Mouse (Mus musculus): ENCODE data around the gene Olfr385. TPM values are rescaled to one million over a fixed set of nuclear protein-coding genes. Genes with fewer than 3 reads are reported as not detected.
"Not testable (repeated sequence)": the region's sequence is repeated elsewhere in the genome, so short reads cannot be mapped to it uniquely, and the experiment has no call there.

Olfr385 gene
- polyA plus RNA-seq (2015; fragmentation: Nextera tagmentation; extraction: Ambion mirVana): not detected in 2 replicates

DNA sequence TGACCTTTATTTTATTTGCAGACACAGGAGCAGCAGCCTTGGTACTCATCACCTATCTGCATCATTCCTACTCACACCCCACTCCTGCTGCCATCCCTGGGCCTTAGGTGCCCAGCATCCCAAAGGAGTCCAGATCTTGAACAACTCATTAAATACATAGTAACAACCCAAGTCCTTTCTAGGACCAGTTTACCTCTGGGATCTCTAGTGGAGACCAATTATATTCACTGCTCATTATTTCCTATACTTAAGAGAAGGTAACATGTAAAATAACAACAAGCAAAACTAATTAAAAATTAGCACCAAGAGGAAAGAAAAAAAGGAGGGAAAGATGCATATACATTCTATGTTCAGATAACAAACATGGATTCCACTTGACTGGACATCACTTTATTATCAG is at the start of gene Olfr385:
Olfr385 (minus strand) TSS at position 101 of the 400 bp plus-strand sequence.
- 0 out of 2 replicates have a peak, but pooled peaks cover 14% of the 10 kb centered on the region for H3K9me3 ChIP-seq
- H3K27me3 ChIP-seq (replicated peaks): no peaks in the 10 kb centered on the region
- H3K4me3 ChIP-seq: no peak within 1 kb of the TSS
- H3K36me3 ChIP-seq (replicated peaks): no peaks in the 10 kb centered on the region
- no peaks in the 10 kb centered on the region for H3K4me1 ChIP-seq
- no peak for ATAC-seq (replicated peaks)
- H3K4me2 ChIP-seq: no peak within 1 kb of the TSS
- no peak within 1 kb of the TSS for H3K9ac ChIP-seq
- no peak within 1 kb of the TSS for H3K27ac ChIP-seq

GRCm38 (mm10) chr11:73598294-73598693 is 5.5 kb upstream of the Olfr385 start, which contains the start of gene Olfr384:
Gene Olfr384 (plus strand): TSS chr11:73598594.
- no peaks in the 10 kb centered on the region for H3K27me3 ChIP-seq (replicated peaks)
- 0 out of 2 replicates have a peak, but pooled peaks cover 14% of the 10 kb centered on the region for H3K9me3 ChIP-seq
- H3K4me2 ChIP-seq: no peak within 1 kb of the TSS
- no peaks in the 10 kb centered on the region for H3K4me1 ChIP-seq
- H3K4me3 ChIP-seq: no peak within 1 kb of the TSS
- H3K27ac ChIP-seq: no peak within 1 kb of the TSS
- no peak within 1 kb of the TSS for H3K9ac ChIP-seq
- no peaks in the 10 kb centered on the region for H3K36me3 ChIP-seq (replicated peaks)
- ATAC-seq (replicated peaks): no peak

DNA sequence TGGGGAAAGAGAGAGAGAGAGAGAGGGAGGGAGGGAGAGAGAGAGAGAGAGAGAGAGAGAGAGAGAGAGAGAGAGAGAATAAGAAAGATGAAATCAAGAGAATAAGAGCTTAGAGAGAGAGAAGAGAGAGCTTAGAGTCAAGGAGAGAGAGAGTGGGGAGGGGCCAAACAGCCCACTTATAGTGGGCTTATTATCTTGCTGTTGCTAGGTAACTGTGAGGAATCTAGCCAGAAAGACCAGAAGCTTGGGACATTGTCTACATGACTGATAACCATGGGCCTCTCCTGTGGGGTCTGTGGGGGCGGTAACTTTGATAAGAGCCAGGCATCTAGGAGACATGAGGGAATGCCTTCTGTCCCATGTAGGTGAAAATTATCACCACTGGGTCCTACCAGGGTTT is 9.6 kb downstream of the Olfr385 start:
- 90% methylated on average over 1 of the region's 1 CpGs for WGBS

GRCm38 (mm10) chr11:73579871-73580270 is 12.9 kb downstream of the Olfr385 start:
- H3K9me3 ChIP-seq: peaks cover 4% of the 10 kb centered on the region; the same call in 1 of the 2 replicates
- no peaks in the 10 kb centered on the region for H3K36me3 ChIP-seq (replicated peaks)
- no peak for ATAC-seq (replicated peaks)

More for the DNA sequence above, 9.6 kb downstream of the Olfr385 start:
- H3K4me2 ChIP-seq; H3K9me3 ChIP-seq; H3K36me3 ChIP-seq (replicated peaks); ATAC-seq (replicated peaks); H3K27me3 ChIP-seq (replicated peaks); H3K4me3 ChIP-seq; H3K4me1 ChIP-seq; H3K27ac ChIP-seq; H3K9ac ChIP-seq: not testable (repeated sequence)

More at GRCm38 (mm10) chr11:73579871-73580270, 12.9 kb downstream of the Olfr385 start:
- no peaks in the 10 kb centered on the region for H3K4me1 ChIP-seq
- no peak overlapping the region for H3K4me2 ChIP-seq
- H3K27me3 ChIP-seq (replicated peaks): no peaks in the 10 kb centered on the region
- H3K27ac ChIP-seq: no peak overlapping the region
- no peak overlapping the region for H3K4me3 ChIP-seq
- no peak overlapping the region for H3K9ac ChIP-seq

Other genes with a start within 250 kb of the Olfr385 start
- gene Olfr20, start 242.2 kb downstream of the Olfr385 start, polyA plus RNA-seq (2015; fragmentation: Nextera tagmentation; extraction: Ambion mirVana): not detected in 2 replicates
- not detected in 2 replicates for gene Olfr376, start 221.8 kb downstream of the Olfr385 start, polyA plus RNA-seq (2015; fragmentation: Nextera tagmentation; extraction: Ambion mirVana)
- gene Olfr1, start 193.4 kb downstream of the Olfr385 start, polyA plus RNA-seq (2015; fragmentation: Nextera tagmentation; extraction: Ambion mirVana): not detected in 2 replicates
- not detected in 2 replicates for gene Olfr378, start 164.5 kb downstream of the Olfr385 start, polyA plus RNA-seq (2015; fragmentation: Nextera tagmentation; extraction: Ambion mirVana)
- gene Olfr380, start 135.5 kb downstream of the Olfr385 start, polyA plus RNA-seq (2015; fragmentation: Nextera tagmentation; extraction: Ambion mirVana): not detected in 2 replicates
- not detected in 2 replicates for gene Olfr381, start 101.4 kb downstream of the Olfr385 start, polyA plus RNA-seq (2015; fragmentation: Nextera tagmentation; extraction: Ambion mirVana)
- gene Olfr382, start 75.8 kb downstream of the Olfr385 start, polyA plus RNA-seq (2015; fragmentation: Nextera tagmentation; extraction: Ambion mirVana): not detected in 2 replicates
- gene Olfr384, start 5.6 kb upstream of the Olfr385 start, polyA plus RNA-seq (2015; fragmentation: Nextera tagmentation; extraction: Ambion mirVana): not detected in 2 replicates
- gene Zfp735, start 95.8 kb upstream of the Olfr385 start, polyA plus RNA-seq (2015; fragmentation: Nextera tagmentation; extraction: Ambion mirVana): not detected in 2 replicates
- gene Olfr389, start 187.7 kb upstream of the Olfr385 start, polyA plus RNA-seq (2015; fragmentation: Nextera tagmentation; extraction: Ambion mirVana): not detected in 2 replicates
- gene Olfr390, start 190.0 kb upstream of the Olfr385 start, polyA plus RNA-seq (2015; fragmentation: Nextera tagmentation; extraction: Ambion mirVana): not detected in 2 replicates
- not detected in 2 replicates for gene Olfr391-ps, start 210.0 kb upstream of the Olfr385 start, polyA plus RNA-seq (2015; fragmentation: Nextera tagmentation; extraction: Ambion mirVana)
- gene Olfr392, start 224.0 kb upstream of the Olfr385 start, polyA plus RNA-seq (2015; fragmentation: Nextera tagmentation; extraction: Ambion mirVana): not detected in 2 replicates

All from midbrain, embryonic 15.5 days (tissue).